Mouse (Mus musculus) CH12.LX (cell line): ENCODE results near the gene Rbsn.

ENCODE experiments used
- CTCF ChIP-seq, 2 experiments: IDR thresholded peaks in 1 of 2; conservative IDR thresholded peaks in 1 of 2; 2 replicates each; pipeline ENCODE4 v1.5.1; 2011 to 2012; ENCODE audit warnings: low read depth in 2 of 2, low read length in 2 of 2, improper control_type of control experiment in 1 of 2, inconsistent platforms in 1 of 2, mild to moderate bottlenecking in 1 of 2, moderate library complexity in 1 of 2
- ETS1 ChIP-seq: conservative IDR thresholded peaks from 2 replicates; pipeline ENCODE4 v1.6.1; 2012; ENCODE audit warnings: low read depth, mild to moderate bottlenecking, inconsistent platforms, low read length, improper control_type of control experiment, moderate library complexity
- HCFC1 ChIP-seq: IDR thresholded peaks from 2 replicates; pipeline ENCODE4 v1.6.1; 2012; ENCODE audit warnings: low read depth, mild to moderate bottlenecking, inconsistent platforms, low read length, improper control_type of control experiment
- MAX ChIP-seq: IDR thresholded peaks from 2 replicates; pipeline ENCODE4 v1.6.1; 2011; ENCODE audit warnings: low read length, improper control_type of control experiment
- MEF2A ChIP-seq: IDR thresholded peaks from 2 replicates; pipeline ENCODE4 v1.6.1; 2014; ENCODE audit warnings: low read depth, mild to moderate bottlenecking, inconsistent platforms, low read length, improper control_type of control experiment, borderline replicate concordance
- POLR2A ChIP-seq: IDR thresholded peaks from 2 replicates; pipeline ENCODE4 v1.6.1; 2011; ENCODE audit warnings: low read depth, mild to moderate bottlenecking, improper control_type of control experiment, low read length
- ZC3H11A ChIP-seq: IDR thresholded peaks from 2 replicates; pipeline ENCODE4 v1.6.1; 2012; ENCODE audit warnings: low read depth, mild to moderate bottlenecking, inconsistent platforms, low read length, improper control_type of control experiment

DNA sequence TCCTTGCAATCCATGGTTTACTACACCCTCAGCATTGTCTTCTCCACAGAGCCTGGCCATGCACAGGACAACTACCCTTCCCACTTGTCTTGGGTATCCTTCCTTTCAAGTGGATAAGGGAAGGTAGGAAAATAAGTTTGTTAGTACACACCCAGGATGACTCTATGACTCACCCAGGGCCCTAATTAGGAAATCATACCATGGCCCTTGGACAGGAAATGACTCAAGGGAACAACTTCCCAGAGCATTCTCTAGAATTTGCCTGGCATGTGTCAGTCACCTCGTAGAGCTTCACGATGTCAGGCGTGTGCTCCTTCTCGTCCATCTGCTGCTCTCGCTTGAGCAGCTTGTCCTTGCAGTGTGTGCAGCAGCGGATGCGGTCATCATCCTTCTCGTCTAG is 15.3 kb downstream of the Rbsn start:
- TF ChIP-seq POLR2A: no peak
- no peak for TF ChIP-seq CTCF (conservative IDR thresholded peaks at IDR 0.05 in 1 of 2, IDR thresholded peaks at IDR 0.05 in 1 of 2; ENCODE audit: low read depth in 2 of 2, low read length in 2 of 2)
- TF ChIP-seq ETS1: no peak
- TF ChIP-seq HCFC1: no peak
- TF ChIP-seq ZC3H11A: no peak
- no peak for TF ChIP-seq MEF2A
- no peak for TF ChIP-seq MAX
